Mouse (Mus musculus) forebrain, embryonic 13.5 days (tissue): ENCODE results near the gene Psg20. TPM values are rescaled to one million over a fixed set of nuclear protein-coding genes. Genes with fewer than 3 reads are reported as not detected.
"Not testable (repeated sequence)": the region's sequence is repeated elsewhere in the genome, so short reads cannot be mapped to it uniquely, and the experiment has no call there.

Source experiments
- ATAC-seq: fragments of 200-750 bp; cut with Nextera tagmentation; 2 replicates; pipeline ENCODE4 v1.8.0; 2017
- H3K27ac ChIP-seq: fragments of 300-500 bp; sonication (generic); 2 replicates; pipeline ENCODE4 v1.5.1; 2015; ENCODE audit warnings: inconsistent platforms, mild to moderate bottlenecking, moderate library complexity
- H3K27me3 ChIP-seq: fragments of 300-500 bp; sonication (generic); 2 replicates; pipeline ENCODE4 v1.6.1; 2015; ENCODE audit warnings: mild to moderate bottlenecking, inconsistent platforms
- H3K36me3 ChIP-seq: fragments of 300-500 bp; sonication (generic); 2 replicates; pipeline ENCODE4 v1.6.1; 2015; ENCODE audit warnings: mild to moderate bottlenecking, inconsistent platforms; ENCODE audit not compliant: poor library complexity, severe bottlenecking
- H3K4me1 ChIP-seq: fragments of 300-500 bp; sonication (generic); 2 replicates; pipeline ENCODE4 v1.6.1; 2015; ENCODE audit warnings: inconsistent platforms
- H3K4me2 ChIP-seq: fragments of 300-500 bp; sonication (generic); 2 replicates; pipeline ENCODE4 v1.6.1; 2015; ENCODE audit warnings: inconsistent platforms, mild to moderate bottlenecking, moderate library complexity
- H3K4me3 ChIP-seq: fragments of 300-500 bp; sonication (generic); 2 replicates; pipeline ENCODE4 v1.5.1; 2015; ENCODE audit warnings: mild to moderate bottlenecking, inconsistent platforms
- H3K9ac ChIP-seq: fragments of 300-500 bp; sonication (generic); 2 replicates; pipeline ENCODE4 v1.6.1; 2015; ENCODE audit warnings: mild to moderate bottlenecking, inconsistent platforms
- H3K9me3 ChIP-seq: fragments of 300-500 bp; sonication (generic); replicated peaks from 2 replicates; pipeline ENCODE4 v1.6.1; 2016; ENCODE audit warnings: inconsistent platforms
- WGBS: fragments of 180-500 bp; shearing (Covaris S2); methylation state at CpG from one replicate; pipeline ENCODE4 v1.1.7; 2015; 5-methylcytosine and 5-hydroxymethylcytosine counted together
- polyA plus RNA-seq: library from polyadenylated mRNA; unstranded; fragments of >200 nt; fragmentation: Nextera tagmentation; extraction: Ambion mirVana; gene quantifications from 2 replicates; pipeline ENCODE4 v1.2.1, GENCODE M21; 2015

Gene Psg20
- not detected in 2 replicates for polyA plus RNA-seq

DNA sequence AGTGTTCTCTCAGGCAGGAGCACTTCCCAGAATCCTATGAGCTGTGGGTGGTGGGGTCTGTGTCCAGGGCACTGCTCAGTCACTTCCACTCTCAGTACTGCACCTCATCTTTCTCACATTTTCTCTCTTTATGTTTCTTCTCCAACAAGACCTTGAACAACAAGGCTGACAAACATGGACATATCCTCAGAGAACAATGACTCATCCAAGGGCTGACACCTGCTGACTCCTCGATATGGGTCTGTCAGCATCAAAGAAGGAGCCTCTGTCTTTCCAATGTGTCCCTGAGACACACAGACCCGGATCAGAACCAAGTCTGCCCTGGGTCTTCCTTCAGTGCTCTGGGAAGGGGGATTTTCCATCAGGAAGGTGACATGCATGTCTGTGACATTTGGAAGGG, at the start of gene Psg20:
Psg20 (minus strand) TSS at position 101 of the 400 bp plus-strand sequence.
- Histone ChIP-seq H3K4me2 (no peak within 1 kb of the TSS), H3K27me3 (no peaks in the 10 kb centered on the region), H3K27ac (no peak within 1 kb of the TSS), H3K9me3 (no peaks in the 10 kb centered on the region; the same call in 1 of the 2 replicates), H3K4me3 (no peak within 1 kb of the TSS), H3K4me1 (no peaks in the 10 kb centered on the region), H3K9ac (no peak within 1 kb of the TSS), H3K36me3 (no peaks in the 10 kb centered on the region)
- ATAC-seq, result no peak
- WGBS, result 61% methylated on average over 2 of the region's 2 CpGs

- no peak for ATAC-seq
- 92% methylated on average over 1 of the region's 1 CpGs for WGBS
- no peaks in the 10 kb centered on the region for H3K9me3 ChIP-seq
Observed at GRCm38 (mm10) chr7:18734451-18734850, 48.5 kb upstream of the Psg20 start.

DNA sequence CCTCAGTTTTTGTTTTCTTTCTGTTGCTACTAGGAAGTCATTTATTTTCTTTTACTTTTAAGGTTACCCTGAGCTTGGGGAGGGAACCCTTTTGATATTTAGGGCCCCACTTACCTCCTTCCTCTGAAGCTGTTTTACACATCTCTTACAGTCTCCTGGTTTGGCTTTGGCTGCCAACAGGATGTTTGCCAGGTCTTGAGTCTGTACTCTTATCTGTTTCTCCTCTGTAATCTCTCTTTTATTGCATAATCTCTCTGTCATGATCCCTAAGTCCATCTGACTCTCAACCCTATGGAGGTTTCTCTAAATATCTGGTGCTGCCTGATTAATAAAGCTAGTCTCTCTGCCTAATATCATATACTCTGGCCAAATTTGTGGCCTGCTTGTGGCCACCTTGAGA, 47.1 kb upstream of the Psg20 start:
- Histone ChIP-seq H3K4me2 (no peak overlapping the region), H3K4me1 (no peaks in the 10 kb centered on the region), H3K27ac (no peak overlapping the region), H3K4me3 (no peak overlapping the region), H3K9me3 (no peaks in the 10 kb centered on the region), H3K36me3 (no peaks in the 10 kb centered on the region), H3K9ac (no peak overlapping the region), H3K27me3 (no peaks in the 10 kb centered on the region)
- ATAC-seq, result no peak

More at GRCm38 (mm10) chr7:18734451-18734850, 48.5 kb upstream of the Psg20 start:
- H3K27ac ChIP-seq, result no peak overlapping the region
- H3K4me2 ChIP-seq, result no peak overlapping the region
- H3K36me3 ChIP-seq, result no peaks in the 10 kb centered on the region
- no peaks in the 10 kb centered on the region for H3K4me1 ChIP-seq
- no peak overlapping the region for H3K9ac ChIP-seq
- no peak overlapping the region for H3K4me3 ChIP-seq
- no peaks in the 10 kb centered on the region for H3K27me3 ChIP-seq

GRCm38 (mm10) chr7:18728391-18728790, 42.4 kb upstream of the Psg20 start:
- ATAC-seq, result no peak
- Histone ChIP-seq H3K36me3 (no peaks in the 10 kb centered on the region), H3K9ac (no peak overlapping the region), H3K4me1 (no peaks in the 10 kb centered on the region), H3K27ac (no peak overlapping the region), H3K9me3 (no peaks in the 10 kb centered on the region), H3K27me3 (no peaks in the 10 kb centered on the region), H3K4me2 (no peak overlapping the region), H3K4me3 (no peak overlapping the region)
- WGBS, result 73% methylated on average over 1 of the region's 1 CpGs

DNA sequence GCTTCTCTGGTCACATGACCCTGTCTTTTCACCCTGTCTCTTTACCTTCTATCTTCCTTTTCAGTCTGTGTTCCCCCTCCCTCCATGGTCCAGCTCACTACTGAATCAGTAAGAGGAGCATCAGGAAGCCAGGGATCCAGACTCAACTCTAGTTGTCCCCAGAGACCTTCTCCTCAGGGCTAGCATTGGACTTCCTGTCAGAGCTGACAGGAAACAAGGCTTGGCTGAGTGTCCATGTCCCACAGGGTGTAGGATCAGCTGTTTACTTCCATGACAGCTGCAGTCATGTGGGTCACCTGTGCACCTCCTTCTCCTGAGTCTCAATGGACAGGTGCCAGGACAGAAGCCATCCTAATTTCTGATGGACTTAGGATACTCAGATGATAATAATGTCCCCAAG, 39.9 kb upstream of the Psg20 start:
- not testable (repeated sequence) for H3K9me3 ChIP-seq, H3K36me3 ChIP-seq, H3K4me3 ChIP-seq, H3K27ac ChIP-seq, ATAC-seq, H3K9ac ChIP-seq, H3K27me3 ChIP-seq, H3K4me1 ChIP-seq, H3K4me2 ChIP-seq

- no peaks in the 10 kb centered on the region for H3K27me3 ChIP-seq
- no peaks in the 10 kb centered on the region for H3K4me1 ChIP-seq
- no peak overlapping the region for H3K4me3 ChIP-seq
- no peak overlapping the region for H3K4me2 ChIP-seq
- no peaks in the 10 kb centered on the region for H3K36me3 ChIP-seq
- H3K9ac ChIP-seq, result no peak overlapping the region
- H3K9me3 ChIP-seq, result no peaks in the 10 kb centered on the region
- H3K27ac ChIP-seq, result no peak overlapping the region
- no peak for ATAC-seq
- WGBS, result 88% methylated on average over 6 of the region's 6 CpGs
Observed at GRCm38 (mm10) chr7:18724001-18724400, 38.0 kb upstream of the Psg20 start.

GRCm38 (mm10) chr7:18717790-18718189, 31.8 kb upstream of the Psg20 start, which contains the start of gene Psg22:
TSS of gene Psg22 (plus strand) at chr7:18718090.
- Histone ChIP-seq H3K4me1 (no peaks in the 10 kb centered on the region), H3K27me3 (no peaks in the 10 kb centered on the region), H3K4me2 (no peak within 1 kb of the TSS), H3K27ac (no peak within 1 kb of the TSS), H3K4me3 (no peak within 1 kb of the TSS), H3K9me3 (no peaks in the 10 kb centered on the region), H3K36me3 (no peaks in the 10 kb centered on the region), H3K9ac (no peak within 1 kb of the TSS)
- WGBS, result 47% methylated on average over 2 of the region's 2 CpGs
- ATAC-seq, result no peak

- no peak overlapping the region for H3K4me2 ChIP-seq
Observed at GRCm38 (mm10) chr7:18715546-18715945, 29.6 kb upstream of the Psg20 start.

GRCm38 (mm10) chr7:18710846-18711245, 24.9 kb upstream of the Psg20 start:
- Histone ChIP-seq H3K27me3 (no peaks in the 10 kb centered on the region), H3K36me3 (no peaks in the 10 kb centered on the region), H3K9me3 (no peaks in the 10 kb centered on the region), H3K4me1 (no peaks in the 10 kb centered on the region), H3K4me3 (no peak overlapping the region), H3K9ac (no peak overlapping the region), H3K27ac (no peak overlapping the region), H3K4me2 (no peak overlapping the region)
- ATAC-seq, result no peak
- WGBS, result 88% methylated on average over 1 of the region's 1 CpGs

More at GRCm38 (mm10) chr7:18715546-18715945, 29.6 kb upstream of the Psg20 start:
- 57% methylated on average over 4 of the region's 4 CpGs for WGBS
- Histone ChIP-seq H3K9ac (no peak overlapping the region), H3K9me3 (no peaks in the 10 kb centered on the region), H3K4me1 (no peaks in the 10 kb centered on the region), H3K27me3 (no peaks in the 10 kb centered on the region), H3K36me3 (no peaks in the 10 kb centered on the region), H3K4me3 (no peak overlapping the region), H3K27ac (no peak overlapping the region)
- ATAC-seq, result no peak

GRCm38 (mm10) chr7:18710331-18710730, 24.3 kb upstream of the Psg20 start:
- not testable (repeated sequence) for H3K4me1 ChIP-seq, H3K4me2 ChIP-seq, H3K36me3 ChIP-seq, H3K9me3 ChIP-seq, ATAC-seq, H3K4me3 ChIP-seq, H3K27me3 ChIP-seq, H3K9ac ChIP-seq, H3K27ac ChIP-seq
- WGBS, result 73% methylated on average over 4 of the region's 4 CpGs

DNA sequence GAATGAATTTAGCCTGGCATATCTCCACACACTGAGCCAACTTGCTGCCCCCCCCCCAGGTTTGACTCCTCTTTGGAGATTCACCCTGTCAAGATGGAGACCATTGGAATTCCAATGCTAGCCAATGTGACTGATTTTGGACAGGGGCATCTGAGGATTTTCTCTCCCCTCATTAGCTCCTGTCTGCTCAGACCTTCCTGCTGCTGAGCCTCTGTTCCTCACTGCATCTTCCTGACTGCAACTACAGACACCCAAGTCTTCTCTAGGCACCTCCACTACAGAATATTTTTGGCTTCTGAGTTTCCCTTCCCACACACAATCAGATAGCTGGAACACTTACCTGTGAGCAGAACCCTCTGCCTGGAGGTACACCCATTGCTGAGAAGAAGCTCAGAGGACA, 399 bp downstream of the Psg20 start:
- Histone ChIP-seq H3K27me3 (no peaks in the 10 kb centered on the region), H3K36me3 (no peaks in the 10 kb centered on the region), H3K9me3 (no peaks in the 10 kb centered on the region; the same call in 1 of the 2 replicates), H3K4me2 (no peak overlapping the region), H3K27ac (no peak overlapping the region), H3K9ac (no peak overlapping the region), H3K4me3 (no peak overlapping the region), H3K4me1 (no peaks in the 10 kb centered on the region)
- ATAC-seq, result no peak

GRCm38 (mm10) chr7:18679772-18680171, 6.2 kb downstream of the Psg20 start:
- Histone ChIP-seq H3K4me3 (no peak overlapping the region), H3K4me2 (no peak overlapping the region), H3K27me3 (no peaks in the 10 kb centered on the region), H3K27ac (no peak overlapping the region), H3K9me3 (no peaks in the 10 kb centered on the region; the same call in 1 of the 2 replicates), H3K9ac (no peak overlapping the region), H3K36me3 (no peaks in the 10 kb centered on the region), H3K4me1 (no peaks in the 10 kb centered on the region)
- WGBS, result 43% methylated on average over 2 of the region's 2 CpGs
- no peak for ATAC-seq

DNA sequence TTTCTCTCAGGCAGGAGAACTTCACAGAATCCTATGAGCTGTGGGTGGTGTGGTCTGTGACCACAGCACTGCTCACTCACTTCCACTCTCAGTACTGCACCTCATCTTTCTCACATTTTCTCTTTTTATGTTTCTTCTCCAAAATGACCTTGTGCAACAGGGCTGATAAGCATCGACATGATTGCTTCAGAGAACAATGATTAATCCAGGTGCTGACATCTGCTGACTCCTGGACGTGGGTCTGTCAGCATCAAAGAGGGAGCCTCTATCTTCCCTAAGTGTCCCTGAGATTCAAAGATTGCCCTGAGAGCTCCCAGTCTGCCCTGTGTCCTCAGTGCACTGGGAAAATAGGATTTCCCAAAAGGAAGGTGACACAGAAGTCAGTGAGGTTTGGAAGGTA, 29.4 kb downstream of the Psg20 start, which contains the start of gene Psg21:
Psg21 (minus strand) TSS at position 101 of the 400 bp plus-strand sequence.
- H3K27ac ChIP-seq, H3K4me1 ChIP-seq, H3K9ac ChIP-seq, H3K9me3 ChIP-seq, H3K4me2 ChIP-seq, H3K4me3 ChIP-seq, ATAC-seq, H3K27me3 ChIP-seq, H3K36me3 ChIP-seq: not testable (repeated sequence)
- WGBS, result 75% methylated on average over 2 of the region's 2 CpGs
